Mouse (Mus musculus) cerebellum, adult 2 months (tissue): ENCODE measurements around the gene Otx2.

Experiments
- CTCF ChIP-seq: fragments of 200-500 bp; IDR thresholded peaks from 2 replicates; pipeline ENCODE4 v1.5.1; 2011; ENCODE audit warnings: low read depth, mild to moderate bottlenecking, control low read depth, low read length, moderate library complexity, borderline replicate concordance; ENCODE audit not compliant: insufficient read depth
- POLR2A ChIP-seq: fragments of 200-500 bp; IDR thresholded peaks from 2 replicates; pipeline ENCODE4 v1.6.1; 2011; ENCODE audit warnings: low read length, control low read depth, borderline replicate concordance; ENCODE audit not compliant: insufficient read depth

GRCm38 (mm10) chr14:48670258-48670630, 3.4 kb downstream of the Otx2 start:
- TF ChIP-seq POLR2A (no peak), CTCF (no peak)
